Mouse (Mus musculus) bone marrow, adult 2 months (tissue): ENCODE data around the gene Zim1.

Experiments used
- CTCF ChIP-seq: fragments of 200-500 bp; IDR thresholded peaks from 2 replicates; pipeline ENCODE4 v1.5.1; 2011; ENCODE audit warnings: low read length, control low read depth; ENCODE audit not compliant: control insufficient read depth, insufficient read depth
- POLR2A ChIP-seq: fragments of 200-500 bp; IDR thresholded peaks from 2 replicates; pipeline ENCODE4 v1.6.1; 2011; ENCODE audit warnings: low read depth, mild to moderate bottlenecking, control low read depth, low read length, borderline replicate concordance; ENCODE audit not compliant: control insufficient read depth

DNA sequence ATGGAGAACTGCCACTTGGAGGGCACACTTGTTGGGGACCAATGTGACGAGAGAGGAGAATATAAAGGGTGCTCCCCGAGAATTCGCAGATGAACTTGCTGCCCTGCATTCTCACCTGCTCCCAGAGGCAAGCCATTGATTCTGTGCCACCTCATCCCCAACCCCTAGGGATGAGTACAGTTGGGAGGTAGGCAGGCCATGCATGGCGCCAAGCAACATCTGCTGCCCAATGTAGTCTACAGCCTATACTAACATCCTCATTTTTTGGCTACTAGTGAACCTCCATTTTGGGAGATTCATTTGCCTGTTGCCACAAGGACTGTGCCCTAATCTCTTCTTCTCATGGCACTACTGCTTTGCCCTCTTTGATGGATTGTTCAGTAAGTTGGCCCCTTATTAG, 59.5 kb downstream of the Zim1 start:
- TF ChIP-seq POLR2A = no peak
- TF ChIP-seq CTCF = no peak
